Mouse (Mus musculus) embryonic fibroblast, embryonic 13.5 days (primary cell): ENCODE data around the gene Gpr152.

Experiments used
- CTCF ChIP-seq: IDR thresholded peaks from 2 replicates; pipeline ENCODE4 v1.5.1; 2011; ENCODE audit warnings: mild to moderate bottlenecking, control low read depth, low read length, moderate library complexity, borderline replicate concordance; ENCODE audit not compliant: insufficient read depth
- POLR2A ChIP-seq: IDR thresholded peaks from 2 replicates; pipeline ENCODE4 v1.6.1; 2011; ENCODE audit warnings: low read depth, mild to moderate bottlenecking, control low read depth, low read length, moderate library complexity

DNA sequence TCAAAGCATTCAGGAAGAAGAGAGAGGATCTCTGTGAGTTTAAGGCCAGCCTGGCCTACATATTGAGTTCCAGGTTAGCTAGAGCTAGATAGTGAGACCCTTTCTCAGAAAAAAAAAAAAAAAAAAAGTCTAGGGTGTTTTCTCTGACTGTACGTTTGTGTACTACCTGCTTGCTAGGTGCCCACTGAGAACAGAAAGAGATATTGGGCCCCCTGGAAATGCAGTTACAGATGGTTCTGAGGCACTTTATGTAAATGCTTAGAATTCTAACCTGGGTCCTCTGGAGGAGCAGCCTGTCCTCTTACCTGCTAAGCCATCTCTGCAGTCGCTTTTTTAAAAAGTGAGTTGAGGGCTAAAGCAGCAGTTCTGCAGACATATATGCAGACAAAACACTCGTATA lies 43.8 kb upstream of the Gpr152 start:
- TF ChIP-seq CTCF (no peak), POLR2A (no peak)
